Mouse (Mus musculus) heart, embryonic 13.5 days (tissue): ENCODE measurements around the gene Maea. TPM values are rescaled to one million over a fixed set of nuclear protein-coding genes. Genes with fewer than 3 reads are reported as not detected.

Experiments
- ATAC-seq: fragments of 200-750 bp; cut with Nextera tagmentation; 2 replicates; pipeline ENCODE4 v1.8.0; 2017; ENCODE audit warnings: moderate TSS enrichment; ENCODE audit not compliant: insufficient number of reproducible peaks, low FRiP score, low TSS enrichment; ENCODE audit errors: extremely low read depth
- H3K27ac ChIP-seq: fragments of 300-500 bp; sonication (generic); replicated peaks from 2 replicates; pipeline ENCODE4 v1.5.1; 2015; ENCODE audit warnings: moderate library complexity, mild to moderate bottlenecking, inconsistent platforms
- H3K27me3 ChIP-seq: fragments of 300-500 bp; sonication (generic); replicated peaks from 2 replicates; pipeline ENCODE4 v1.6.1; 2015; ENCODE audit warnings: mild to moderate bottlenecking, inconsistent platforms
- H3K36me3 ChIP-seq: fragments of 300-500 bp; sonication (generic); 2 replicates; pipeline ENCODE4 v1.6.1; 2015; ENCODE audit warnings: mild to moderate bottlenecking, inconsistent platforms
- H3K4me1 ChIP-seq: fragments of 300-500 bp; sonication (generic); 2 replicates; pipeline ENCODE4 v1.6.1; 2015; ENCODE audit warnings: inconsistent platforms
- H3K4me2 ChIP-seq: fragments of 300-500 bp; sonication (generic); 2 replicates; pipeline ENCODE4 v1.6.1; 2015; ENCODE audit warnings: inconsistent platforms, mild to moderate bottlenecking, moderate library complexity
- H3K4me3 ChIP-seq: fragments of 300-500 bp; sonication (generic); 2 replicates; pipeline ENCODE4 v1.5.1; 2015; ENCODE audit warnings: moderate library complexity, mild to moderate bottlenecking, inconsistent platforms
- H3K9ac ChIP-seq: fragments of 300-500 bp; sonication (generic); 2 replicates; pipeline ENCODE4 v1.6.1; 2015; ENCODE audit warnings: inconsistent platforms, mild to moderate bottlenecking, moderate library complexity
- H3K9me3 ChIP-seq: fragments of 300-500 bp; sonication (generic); 2 replicates; pipeline ENCODE4 v1.6.1; 2016; ENCODE audit warnings: inconsistent platforms
- WGBS: fragments of 180-500 bp; shearing (Covaris S2); methylation state at CpG from one replicate; pipeline ENCODE4 v1.1.7; 2015; ENCODE audit warnings: mixed read lengths; 5-methylcytosine and 5-hydroxymethylcytosine counted together
- polyA plus RNA-seq: library from polyadenylated mRNA; unstranded; fragments of >200 nt; fragmentation: Nextera tagmentation; extraction: Ambion mirVana; gene quantifications from 2 replicates; pipeline ENCODE4 v1.2.1, GENCODE M21; 2015

Gene Maea
- polyA plus RNA-seq, 1 experiment from 2014 or later: 121 TPM

- H3K27ac ChIP-seq: no peak overlapping the region
- H3K4me2 ChIP-seq: no peak overlapping the region
- H3K4me3 ChIP-seq: no peak overlapping the region
- no peak for ATAC-seq
- H3K9ac ChIP-seq: no peak overlapping the region
- WGBS: 93% methylated on average over 4 of the region's 4 CpGs
- H3K9me3 ChIP-seq: no peaks in the 10 kb centered on the region
- H3K36me3 ChIP-seq: peaks cover 57% of the 10 kb centered on the region
- H3K4me1 ChIP-seq: peaks cover 36% of the 10 kb centered on the region
- no peaks in the 10 kb centered on the region for H3K27me3 ChIP-seq
These were observed 23.2 kb downstream of the Maea start for GRCm38 (mm10) chr5:33358467-33358866.

GRCm38 (mm10) chr5:33363263-33363662, 28.0 kb downstream of the Maea start:
- WGBS: 94% methylated on average over 5 of the region's 5 CpGs
- H3K4me2 ChIP-seq: no peak overlapping the region
- no peaks in the 10 kb centered on the region for H3K9me3 ChIP-seq
- H3K36me3 ChIP-seq: peaks cover 100% of the 10 kb centered on the region
- no peak overlapping the region for H3K27ac ChIP-seq
- no peak overlapping the region for H3K4me3 ChIP-seq
- no peak overlapping the region for H3K9ac ChIP-seq
- peaks cover 9% of the 10 kb centered on the region for H3K4me1 ChIP-seq
- H3K27me3 ChIP-seq: no peaks in the 10 kb centered on the region
- no peak for ATAC-seq

GRCm38 (mm10) chr5:33368651-33369050, 33.3 kb downstream of the Maea start:
- Histone ChIP-seq H3K9ac (no peak overlapping the region), H3K27ac (no peak overlapping the region), H3K27me3 (no peaks in the 10 kb centered on the region), H3K36me3 (peaks cover 100% of the 10 kb centered on the region), H3K4me2 (no peak overlapping the region), H3K9me3 (no peaks in the 10 kb centered on the region), H3K4me1 (no peaks in the 10 kb centered on the region), H3K4me3 (no peak overlapping the region)
- 83% methylated on average over 4 of the region's 4 CpGs for WGBS
- no peak for ATAC-seq

DNA sequence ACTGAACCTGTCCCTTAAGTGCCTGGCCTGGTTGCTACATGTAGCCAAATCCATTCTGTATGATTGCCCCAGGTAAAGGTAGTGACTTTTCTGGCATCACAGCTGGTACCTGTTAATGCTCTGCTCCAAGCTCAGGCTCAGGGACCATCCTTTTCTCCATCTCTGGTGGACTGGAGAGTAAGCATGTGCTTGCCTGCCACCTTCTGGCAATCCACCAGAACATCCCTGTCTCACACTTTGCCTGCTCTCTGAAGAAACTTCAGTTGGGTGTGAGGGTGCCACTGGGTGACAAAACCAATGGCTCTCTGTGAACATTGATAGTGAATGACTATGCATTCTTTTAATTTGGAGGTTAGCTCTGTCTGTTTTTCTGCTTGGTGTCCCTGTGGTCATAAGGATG, 35.8 kb downstream of the Maea start:
- Histone ChIP-seq H3K4me3 (no peak overlapping the region), H3K4me2 (no peak overlapping the region), H3K27me3 (no peaks in the 10 kb centered on the region), H3K36me3 (peaks cover 86% of the 10 kb centered on the region), H3K9me3 (no peaks in the 10 kb centered on the region), H3K9ac (no peak overlapping the region), H3K4me1 (no peaks in the 10 kb centered on the region), H3K27ac (no peak overlapping the region)
- no peak for ATAC-seq

- Histone ChIP-seq H3K36me3 (peaks cover 81% of the 10 kb centered on the region), H3K9ac (no peak overlapping the region), H3K27ac (no peak overlapping the region), H3K4me3 (no peak overlapping the region), H3K4me2 (no peak overlapping the region), H3K9me3 (no peaks in the 10 kb centered on the region), H3K27me3 (no peaks in the 10 kb centered on the region), H3K4me1 (no peaks in the 10 kb centered on the region)
- 91% methylated on average over 4 of the region's 4 CpGs for WGBS
- no peak for ATAC-seq
These were observed 36.4 kb downstream of the Maea start for GRCm38 (mm10) chr5:33371668-33372067.

GRCm38 (mm10) chr5:33372331-33373038, 37.2 kb downstream of the Maea start:
- Histone ChIP-seq H3K4me2 (no peak overlapping the region), H3K36me3 (peaks cover 73% of the 10 kb centered on the region), H3K4me1 (peaks cover 6% of the 10 kb centered on the region; the same call in 1 of the 2 replicates), H3K27me3 (no peaks in the 10 kb centered on the region), H3K9ac (no peak overlapping the region), H3K4me3 (no peak overlapping the region), H3K9me3 (no peaks in the 10 kb centered on the region), H3K27ac (no peak overlapping the region)
- WGBS: 82% methylated on average over 18 of the region's 18 CpGs
- no peak for ATAC-seq

- no peak for ATAC-seq
- Histone ChIP-seq H3K9ac (peak overlapping the region; percentile 88), H3K27ac (peak overlapping the region; percentile 97), H3K27me3 (no peaks in the 10 kb centered on the region), H3K36me3 (peaks cover 46% of the 10 kb centered on the region), H3K9me3 (no peaks in the 10 kb centered on the region), H3K4me1 (peaks cover 17% of the 10 kb centered on the region), H3K4me3 (peak overlapping the region; percentile 69), H3K4me2 (peak overlapping the region; percentile 96)
- WGBS: 45% methylated on average over 6 of the region's 6 CpGs
These were observed 41.9 kb downstream of the Maea start for GRCm38 (mm10) chr5:33377176-33377575.

GRCm38 (mm10) chr5:33377801-33378301, 42.5 kb downstream of the Maea start:
- H3K4me3 ChIP-seq: peak overlapping the region; percentile 69
- H3K9me3 ChIP-seq: no peaks in the 10 kb centered on the region
- 1% methylated on average over 21 of the region's 21 CpGs for WGBS
- peak overlapping the region; percentile 97 for H3K27ac ChIP-seq
- H3K27me3 ChIP-seq: no peaks in the 10 kb centered on the region
- no peak; the same call in 1 of the 2 replicates for ATAC-seq
- H3K9ac ChIP-seq: peak overlapping the region; percentile 88
- H3K36me3 ChIP-seq: peaks cover 42% of the 10 kb centered on the region
- peaks cover 17% of the 10 kb centered on the region for H3K4me1 ChIP-seq
- H3K4me2 ChIP-seq: peak overlapping the region; percentile 96

DNA sequence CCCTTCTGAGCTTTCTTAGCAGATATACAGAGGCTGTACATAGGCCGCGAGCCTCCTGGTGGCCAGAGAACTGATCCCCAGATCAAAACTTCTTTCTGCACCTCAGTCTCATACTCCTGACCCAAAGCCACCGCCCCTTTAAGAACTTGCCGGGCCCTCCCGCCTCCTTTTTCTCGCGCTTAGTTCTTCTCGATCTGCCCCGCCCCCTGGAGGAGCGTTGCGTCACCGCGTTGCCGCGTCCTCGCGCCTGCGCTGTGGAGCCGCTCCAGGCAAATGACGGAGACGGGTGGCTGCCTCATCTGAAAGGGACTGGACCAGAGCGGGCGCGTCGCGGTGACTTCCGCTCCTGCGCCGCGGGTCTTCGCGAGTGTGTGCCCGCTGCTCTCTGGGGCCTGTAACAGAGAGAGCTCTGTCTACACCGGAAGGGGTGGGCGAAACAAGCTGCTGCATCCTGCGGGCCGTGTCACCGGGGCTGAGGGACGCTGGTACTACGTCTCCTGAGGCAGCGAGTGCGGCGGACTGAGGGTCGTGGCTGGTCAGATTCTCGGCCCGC, 43.1 kb downstream of the Maea start, which contains the start of gene Uvssa:
Uvssa (plus strand) TSS at position 248 of the 553 bp plus-strand sequence.
- ATAC-seq: peak; percentile 95
- Histone ChIP-seq H3K4me1 (peaks cover 17% of the 10 kb centered on the region), H3K4me3 (peak within 1 kb of the TSS; percentile 69), H3K4me2 (peak within 1 kb of the TSS; percentile 96), H3K9me3 (no peaks in the 10 kb centered on the region), H3K36me3 (peaks cover 37% of the 10 kb centered on the region), H3K27ac (peak within 1 kb of the TSS; percentile 97), H3K27me3 (no peaks in the 10 kb centered on the region), H3K9ac (peak within 1 kb of the TSS; percentile 88)
- WGBS: under 1% methylated on average over 46 of the region's 46 CpGs

GRCm38 (mm10) chr5:33387550-33387949, 52.2 kb downstream of the Maea start:
- no peak overlapping the region for H3K4me3 ChIP-seq
- ATAC-seq: no peak
- H3K4me1 ChIP-seq: no peaks in the 10 kb centered on the region
- H3K27me3 ChIP-seq: no peaks in the 10 kb centered on the region
- H3K9ac ChIP-seq: no peak overlapping the region
- no peaks in the 10 kb centered on the region for H3K9me3 ChIP-seq
- 62% methylated on average over 11 of the region's 11 CpGs for WGBS
- H3K27ac ChIP-seq: no peak overlapping the region
- peaks cover 37% of the 10 kb centered on the region for H3K36me3 ChIP-seq
- no peak overlapping the region for H3K4me2 ChIP-seq

- Histone ChIP-seq H3K27ac (no peak overlapping the region), H3K36me3 (peaks cover 35% of the 10 kb centered on the region), H3K4me2 (no peak overlapping the region), H3K9me3 (no peaks in the 10 kb centered on the region), H3K4me1 (no peaks in the 10 kb centered on the region), H3K27me3 (no peaks in the 10 kb centered on the region; the same call in 1 of the 2 replicates), H3K4me3 (no peak overlapping the region), H3K9ac (no peak overlapping the region)
- ATAC-seq: no peak
- WGBS: 17% methylated on average over 7 of the region's 7 CpGs
These were observed 58.5 kb downstream of the Maea start for GRCm38 (mm10) chr5:33393803-33394202.
